Mouse (Mus musculus): ENCODE measurements around the gene Cd320.
"Not testable (repeated sequence)": the region's sequence is repeated elsewhere in the genome, so short reads cannot be mapped to it uniquely, and the experiment has no call there.

DNA sequence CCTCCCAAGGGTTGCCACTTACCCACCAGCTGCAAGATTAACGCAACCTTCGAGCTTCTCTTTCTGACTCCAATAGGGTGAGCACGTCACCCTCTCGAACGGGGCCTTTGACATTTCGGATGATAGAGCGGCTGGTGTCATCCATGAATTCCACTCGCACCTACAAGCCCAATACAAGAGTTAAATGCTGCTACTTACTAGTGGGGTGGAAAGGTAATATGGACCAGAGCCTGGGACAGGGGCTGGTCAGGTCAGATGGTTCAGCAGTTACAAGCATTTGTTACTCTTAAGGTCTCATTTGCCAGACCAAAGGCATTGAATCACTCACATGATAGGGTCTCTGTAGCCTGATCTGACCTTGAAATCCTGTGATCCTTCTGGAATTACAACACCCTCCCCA, 19.7 kb upstream of the Cd320 start:
- not testable (repeated sequence) for TF ChIP-seq POLR2A (IDR thresholded peaks at IDR 0.05; ENCODE audit: control insufficient read depth, extremely low read depth, insufficient read depth, low read length, poor library complexity); CTCF (IDR thresholded peaks at IDR 0.05; ENCODE audit: borderline replicate concordance, control insufficient read depth, extremely low read depth, insufficient read depth, low read length, poor library complexity)

Data from thymus, adult 2 months (tissue).